Mouse (Mus musculus): Measurements from ENCODE around the gene Rpgrip1.

Gene Rpgrip1

GRCm38 (mm10) chr14:52118823-52119608, 8.5 kb downstream of the Rpgrip1 start:
- peak; percentile 23 to 71 for DNase-seq (ENCODE audit: low spot score in 2 of 2)

GRCm38 (mm10) chr14:52120169-52120568, 9.7 kb downstream of the Rpgrip1 start:
- no peak for DNase-seq (ENCODE audit: low spot score in 2 of 2)

GRCm38 (mm10) chr14:52123918-52124317, 13.4 kb downstream of the Rpgrip1 start:
- peak; percentile 67 to 88 for DNase-seq (ENCODE audit: low spot score in 2 of 2)

DNA sequence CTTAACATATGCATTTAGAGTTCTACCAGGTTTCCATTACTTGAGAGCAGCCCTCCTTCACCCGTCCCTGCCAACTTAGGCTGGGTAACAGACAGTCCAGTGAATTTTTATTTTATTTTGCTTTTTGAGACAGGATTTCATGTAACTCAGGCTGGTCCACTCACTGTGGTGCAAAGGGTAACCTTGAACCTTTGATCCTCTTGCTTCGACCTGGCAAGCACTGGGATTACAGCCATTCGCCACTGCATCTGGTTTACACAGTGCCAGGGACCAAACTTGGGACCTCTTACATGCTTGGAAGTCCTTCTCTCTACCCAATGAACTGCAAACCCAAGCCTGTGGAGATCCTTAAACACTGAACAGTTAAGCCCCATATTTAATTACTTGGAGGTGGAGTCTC, 14.1 kb downstream of the Rpgrip1 start:
- DNase-seq (ENCODE audit: low spot score in 2 of 2) = no peak

DNA sequence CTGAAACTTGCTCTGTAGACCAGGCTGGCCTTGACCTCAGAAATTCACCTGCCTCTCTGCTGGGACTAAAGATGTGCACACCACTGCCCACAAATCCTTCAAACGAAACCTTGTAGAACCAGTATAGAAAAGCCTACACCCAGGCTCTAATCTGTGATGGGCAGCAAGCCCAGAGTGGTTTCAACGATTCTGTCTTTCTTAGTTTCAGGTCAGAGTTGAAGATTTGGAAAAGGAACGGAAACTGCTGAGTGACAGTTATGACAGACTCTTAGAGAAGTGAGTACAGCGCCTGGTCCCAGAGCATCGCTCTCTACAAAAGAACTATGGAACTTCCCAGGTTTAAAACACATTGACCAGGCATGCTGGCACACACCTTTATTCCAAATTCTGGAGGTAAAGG, 23.1 kb downstream of the Rpgrip1 start:
- no peak for DNase-seq (ENCODE audit: low spot score in 2 of 2)

DNA sequence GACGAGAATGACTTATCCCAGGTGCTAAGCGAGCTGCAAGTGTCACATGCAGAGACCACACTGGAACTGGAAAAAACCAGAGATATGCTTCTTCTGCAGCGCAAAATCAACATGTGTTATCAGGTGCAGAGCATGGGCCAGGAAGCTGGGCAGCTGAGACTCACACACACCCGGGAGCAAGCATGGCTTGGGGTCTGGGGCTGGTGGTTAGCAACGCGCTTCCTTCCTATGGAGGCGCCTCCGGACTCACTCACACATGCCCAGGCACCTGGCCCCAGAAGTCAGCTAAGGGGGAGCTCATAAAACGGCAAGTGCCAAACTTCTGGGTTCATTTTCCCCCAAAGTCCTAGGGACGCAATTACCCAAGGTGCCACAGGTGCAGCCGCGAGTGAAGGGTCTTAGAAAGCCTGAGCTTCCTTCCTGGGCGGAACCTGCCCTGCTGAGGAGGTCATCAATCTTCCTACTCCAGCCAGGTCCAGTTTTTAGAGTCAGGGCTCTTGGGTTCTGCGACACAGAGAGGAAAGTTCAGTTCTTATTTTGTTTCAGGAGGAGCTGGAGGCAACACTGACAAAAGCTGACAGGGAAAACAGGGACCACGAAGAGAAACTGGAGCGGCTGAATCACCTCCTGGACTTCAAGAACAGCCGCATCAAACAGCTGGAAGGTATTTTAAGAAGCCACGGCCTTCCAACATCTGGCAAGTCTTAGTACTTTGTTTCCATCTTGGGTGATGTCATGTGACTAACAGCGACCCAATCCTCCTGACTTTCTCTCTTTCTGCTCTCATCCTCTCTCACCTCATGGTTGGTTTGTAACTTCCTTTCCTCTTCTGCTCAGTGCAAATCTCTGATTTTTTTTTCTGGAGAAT, 30.3 kb downstream of the Rpgrip1 start:
- DNase-seq (ENCODE audit: low spot score in 2 of 2) = no peak

- DNase-seq (ENCODE audit: low spot score in 2 of 2) = no peak
Observed at GRCm38 (mm10) chr14:52141445-52142127, 31.1 kb downstream of the Rpgrip1 start.

- DNase-seq (ENCODE audit: low spot score in 2 of 2) = no peak
Observed at GRCm38 (mm10) chr14:52144165-52144564, 33.7 kb downstream of the Rpgrip1 start.

- DNase-seq (ENCODE audit: low spot score in 2 of 2) = no peak
Observed at GRCm38 (mm10) chr14:52146540-52146939, 36.0 kb downstream of the Rpgrip1 start.

GRCm38 (mm10) chr14:52149888-52150287, 39.4 kb downstream of the Rpgrip1 start:
- DNase-seq (ENCODE audit: low spot score in 2 of 2) = no peak

DNA sequence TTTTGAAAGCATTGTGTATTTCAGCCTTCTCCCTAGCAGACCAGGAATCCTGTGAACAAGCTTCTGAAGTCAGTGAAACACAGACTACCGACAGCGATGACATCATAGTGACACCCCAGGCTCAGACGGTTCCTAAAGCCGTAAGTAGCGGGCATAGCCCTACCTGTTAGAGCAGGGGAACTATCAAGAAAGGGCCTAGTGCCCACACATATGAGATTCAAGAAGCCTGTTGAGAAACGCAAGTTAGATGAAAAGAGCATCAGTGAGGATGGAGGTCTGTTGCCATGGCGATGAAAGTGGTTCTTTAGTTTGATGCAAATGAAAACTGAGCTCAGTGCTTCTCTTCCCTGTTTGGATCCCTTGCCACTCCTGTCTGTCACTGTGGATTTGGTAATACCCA, 41.7 kb downstream of the Rpgrip1 start:
- no peak for DNase-seq (ENCODE audit: low spot score in 2 of 2)

GRCm38 (mm10) chr14:52152613-52153012, 42.1 kb downstream of the Rpgrip1 start:
- DNase-seq (ENCODE audit: low spot score in 2 of 2) = no peak

- no peak for DNase-seq (ENCODE audit: low spot score in 2 of 2)
Observed at GRCm38 (mm10) chr14:52155008-52155407, 44.5 kb downstream of the Rpgrip1 start.

GRCm38 (mm10) chr14:52160911-52161310, 50.4 kb downstream of the Rpgrip1 start:
- DNase-seq (ENCODE audit: low spot score in 2 of 2) = no peak

- no peak for DNase-seq (ENCODE audit: low spot score in 2 of 2)
Observed at GRCm38 (mm10) chr14:52166571-52166970, 56.1 kb downstream of the Rpgrip1 start.

DNA sequence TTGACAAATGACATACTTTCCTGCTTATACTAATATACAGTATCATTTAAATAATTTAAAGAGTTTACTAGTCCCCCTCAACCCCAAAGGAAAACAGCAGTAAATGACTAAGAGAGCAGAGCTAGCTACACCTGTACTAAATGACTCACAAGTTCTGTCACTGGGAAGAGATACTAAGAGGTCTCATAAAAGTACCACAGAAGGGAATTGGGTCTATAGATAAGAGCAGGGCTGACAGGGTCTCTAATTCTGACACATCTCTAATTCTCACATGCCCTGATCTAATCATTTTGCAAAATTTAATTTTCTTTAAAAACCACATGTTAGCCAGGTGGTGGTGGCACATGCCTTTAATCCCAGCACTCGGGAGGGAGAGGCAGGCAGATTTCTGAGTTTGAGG, 78.3 kb downstream of the Rpgrip1 start:
- no peak for DNase-seq (ENCODE audit: low spot score in 2 of 2)

DNA sequence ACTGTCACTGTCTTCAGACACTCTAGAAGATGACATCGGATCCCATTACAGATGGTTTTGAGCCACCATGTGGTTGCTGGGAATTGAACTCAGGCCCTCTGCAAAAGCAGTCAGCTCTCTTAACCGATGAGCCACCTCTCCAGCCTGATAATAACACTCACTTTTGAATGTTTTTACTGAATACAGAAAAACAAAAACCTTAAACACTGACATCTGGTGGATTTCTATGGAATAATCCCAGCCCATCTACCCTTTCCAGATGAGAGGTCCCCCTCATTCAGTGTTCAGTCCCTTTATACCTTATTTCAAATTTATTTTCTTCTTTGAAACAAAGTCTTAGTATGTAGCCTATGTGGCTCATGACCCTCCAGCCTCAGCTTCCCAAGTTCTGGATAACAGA, 79.0 kb downstream of the Rpgrip1 start:
- no peak for DNase-seq (ENCODE audit: low spot score in 2 of 2)

GRCm38 (mm10) chr14:52190740-52191359, 80.3 kb downstream of the Rpgrip1 start:
- DNase-seq (ENCODE audit: low spot score in 2 of 2) = peak; percentile 55 to 80

DNA sequence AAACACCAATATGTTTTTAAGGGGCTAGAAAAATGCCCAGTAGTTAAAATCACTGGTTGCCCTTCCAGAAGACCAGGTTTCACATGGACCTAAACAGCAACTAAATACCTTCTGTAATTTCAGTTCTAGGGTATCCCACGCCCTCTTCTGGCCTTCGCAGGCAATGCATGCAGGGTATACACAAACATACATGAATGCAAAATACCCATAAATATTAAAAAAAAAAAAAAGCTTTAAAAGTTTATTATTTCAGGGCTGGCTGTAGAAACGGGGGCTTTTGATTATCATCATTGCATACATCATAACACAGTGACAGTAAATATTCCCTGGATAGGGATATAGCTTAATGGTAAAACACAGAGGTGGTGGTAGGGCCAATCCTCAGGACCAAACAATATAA, 85.2 kb downstream of the Rpgrip1 start:
- DNase-seq (ENCODE audit: low spot score in 2 of 2) = peak; percentile 80 to 87

DNA sequence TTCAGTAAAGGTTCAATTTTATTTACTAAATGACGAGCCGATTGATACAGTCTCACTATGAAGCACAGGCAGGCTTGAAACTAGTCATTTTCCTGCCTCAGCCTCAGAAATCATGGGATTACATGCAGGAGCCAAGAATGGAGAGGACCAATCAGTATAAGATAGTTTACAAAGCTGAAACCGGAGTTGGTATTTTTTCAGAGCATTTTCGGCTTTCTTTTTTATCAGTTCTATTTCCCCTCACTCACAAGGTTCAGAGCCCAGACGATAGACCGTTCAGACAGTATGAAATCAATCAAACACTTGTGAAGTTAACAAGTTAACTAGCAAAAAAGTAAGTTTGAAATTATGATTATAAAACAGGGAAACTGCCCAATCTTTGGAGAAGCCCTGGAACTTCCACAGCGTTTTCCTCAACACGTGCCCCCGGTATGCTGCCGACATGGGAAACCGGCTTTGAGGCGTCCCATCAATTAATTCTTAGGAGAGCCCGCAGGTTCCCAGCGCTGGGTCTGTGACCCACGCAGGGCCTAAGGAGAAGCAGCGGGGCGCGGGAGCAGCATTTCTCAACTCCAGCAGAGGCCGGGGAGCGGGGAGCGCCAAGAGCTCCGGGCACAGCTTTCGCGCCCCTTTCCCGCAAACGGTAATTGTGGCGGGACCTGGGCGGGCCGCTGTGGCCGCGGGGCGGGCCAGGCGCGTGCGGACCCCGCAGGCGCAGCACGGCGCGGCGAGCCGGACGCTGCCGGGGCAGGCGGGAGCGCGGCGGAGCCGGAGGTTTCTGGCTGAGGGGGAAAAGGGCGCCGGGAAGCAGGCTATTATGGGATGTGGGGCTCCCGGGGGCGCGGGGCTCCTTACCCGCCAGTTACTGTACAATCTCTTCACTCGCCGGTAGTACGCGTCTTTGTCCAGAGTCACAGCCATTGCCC, 86.0 kb downstream of the Rpgrip1 start:
- DNase-seq (ENCODE audit: low spot score in 2 of 2) = peak in 1 of 2 experiments; percentile 78

Data from spleen, postnatal 4 days (tissue).